Mouse (Mus musculus) small intestine, adult 2 months (tissue): ENCODE measurements around the gene Ptpn18.

Experiments used
- CTCF ChIP-seq: fragments of 200-500 bp; IDR thresholded peaks from 2 replicates; pipeline ENCODE4 v1.5.1; 2012; ENCODE audit warnings: low read depth, mild to moderate bottlenecking, control low read depth, inconsistent platforms, low read length, moderate library complexity, mixed read lengths; ENCODE audit not compliant: insufficient replicate concordance, insufficient read length; ENCODE audit errors: extremely low read depth
- POLR2A ChIP-seq: fragments of 200-500 bp; IDR thresholded peaks from 2 replicates; pipeline ENCODE4 v1.6.1; 2012; ENCODE audit warnings: low read depth, mild to moderate bottlenecking, control low read depth, inconsistent platforms, low read length, moderate library complexity

- TF ChIP-seq POLR2A (peak; percentile 20; the same call in 1 of the 2 replicates), CTCF (no peak)
Observed at GRCm38 (mm10) chr1:34434660-34435160, 24.9 kb upstream of the Ptpn18 start.
